Mouse (Mus musculus) small intestine, adult 2 months (tissue): ENCODE measurements around the gene Bmp8b.

Source experiments
- CTCF ChIP-seq: fragments of 200-500 bp; IDR thresholded peaks from 2 replicates; pipeline ENCODE4 v1.5.1; 2012; ENCODE audit warnings: low read depth, mild to moderate bottlenecking, control low read depth, inconsistent platforms, low read length, moderate library complexity, mixed read lengths; ENCODE audit not compliant: insufficient replicate concordance, insufficient read length; ENCODE audit errors: extremely low read depth
- POLR2A ChIP-seq: fragments of 200-500 bp; IDR thresholded peaks from 2 replicates; pipeline ENCODE4 v1.6.1; 2012; ENCODE audit warnings: low read depth, mild to moderate bottlenecking, control low read depth, inconsistent platforms, low read length, moderate library complexity

DNA sequence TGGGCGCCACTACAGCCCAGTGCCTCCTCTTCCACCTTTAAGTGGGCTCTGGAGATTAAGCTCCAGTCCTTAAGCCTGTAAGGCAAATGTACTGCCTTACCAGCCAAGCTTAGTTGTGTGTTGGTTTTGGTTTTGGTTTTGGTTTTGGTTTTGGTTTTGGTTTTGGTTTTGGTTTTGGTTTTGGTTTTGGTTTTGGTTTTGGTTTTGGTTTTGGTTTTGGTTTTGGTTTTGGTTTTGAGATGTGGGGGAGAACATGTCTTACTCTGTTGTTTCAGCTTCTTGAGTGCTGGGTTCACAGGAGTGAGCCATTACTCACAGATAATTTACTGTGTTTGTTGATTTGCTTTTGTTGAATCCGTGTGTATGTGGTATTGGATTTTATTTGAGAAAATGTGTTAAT lies 19.7 kb upstream of the Bmp8b start:
- TF ChIP-seq CTCF (no peak), POLR2A (no peak)
